Mouse (Mus musculus) E14TG2a.4 (cell line): ENCODE data around the gene Rptor.

ENCODE experiments used
- CTCF ChIP-seq: conservative IDR thresholded peaks from 2 replicates; pipeline ENCODE4 v1.5.1; 2014; ENCODE audit warnings: low read length
- POU5F1 ChIP-seq: IDR thresholded peaks from 2 replicates; pipeline ENCODE4 v1.6.1; 2014; ENCODE audit warnings: low read length, borderline replicate concordance

DNA sequence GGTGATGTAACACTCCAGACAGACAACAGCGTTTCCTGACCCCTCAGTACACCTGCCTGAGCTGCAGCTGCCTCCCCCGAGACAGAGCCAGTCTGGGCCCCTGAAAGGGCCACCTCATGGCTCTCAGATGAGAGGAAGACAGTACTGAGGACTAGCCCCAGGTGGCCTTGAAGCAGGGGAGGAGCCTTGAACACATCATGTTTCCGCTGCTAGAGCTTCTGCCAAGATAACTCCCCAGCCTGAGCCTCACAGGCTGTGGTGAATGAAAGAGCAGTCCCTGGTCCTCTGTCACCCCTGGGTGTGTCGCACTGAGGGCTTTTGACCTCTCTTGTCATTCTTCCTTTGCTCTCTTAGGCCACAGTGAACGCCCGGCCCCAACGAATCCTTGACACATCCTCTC lies 268.4 kb downstream of the Rptor start:
- TF ChIP-seq CTCF (no peak), POU5F1 (no peak)
